ENCODE assay signal across 9 mouse cellular contexts in genomic region chr2:157479858-157480568, GRCm38 (mm10).
DNase-seq lines count a peak whose midpoint lies in the region; ATAC-seq and TF ChIP-seq lines count a peak whose summit lies in the region.
"Had no signal": no experiment of that assay in that cellular context is flagged by ENCODE, and none has a peak within 500 bp of the region (broad histone marks: within the 10 kb centered on the region; RNA-seq: fewer than 3 reads in every experiment).

No protein-coding gene starts in this region.

- peak; percentile 35 for DNase-seq in gastrocnemius, postnatal 14 days
- DNase-seq in gastrocnemius, postnatal 4 days (ENCODE audit: low spot score in 2 of 2), result no peak
- DNase-seq in adrenal gland, postnatal 36 days, result peak; percentile 68 to 72
- peak; percentile 56 for DNase-seq in forebrain, embryonic 14.5 days (ENCODE audit: low spot score)
- DNase-seq in induced T-regulatory cell, adult 2 months (ENCODE audit: low read depth), result peak; percentile 20
- no peak for DNase-seq in liver, embryonic 14.5 days (ENCODE audit: low read depth in 3 of 3, low spot score in 3 of 3)
- no peak for DNase-seq in thymus, adult 18-20 months

- no peak for TF ChIP-seq EP300 in liver, embryonic 14.5 days (IDR thresholded peaks at IDR 0.05; ENCODE audit: low read depth)

- H3K27ac ChIP-seq in forebrain, embryonic 14.5 days (ENCODE audit: low read depth, low read length), result no peak overlapping the region
- no peak overlapping the region for H3K27ac ChIP-seq in liver, embryonic 14.5 days
- H3K27ac ChIP-seq in neural tube, embryonic 15.5 days (replicated peaks), result no peak overlapping the region
- H3K27ac ChIP-seq: macrophage had no signal

- H3K36me3 ChIP-seq in forebrain, embryonic 14.5 days (ENCODE audit: control insufficient read depth, insufficient read depth, low read length), result no peaks in the 10 kb centered on the region
- H3K36me3 ChIP-seq in liver, embryonic 14.5 days (replicated peaks; ENCODE audit: control insufficient read depth, insufficient read depth, low read depth), result no peaks in the 10 kb centered on the region
- no peaks in the 10 kb centered on the region for H3K36me3 ChIP-seq in neural tube, embryonic 15.5 days

- ATAC-seq in forebrain, embryonic 14.5 days, result peak; percentile 16; the same call in 1 of the 2 replicates
- peak; percentile 58 for ATAC-seq in liver, embryonic 14.5 days (ENCODE audit: insufficient read depth)
- 0 out of 2 replicates have a peak, but pooled peaks have one; percentile 18 for ATAC-seq in neural tube, embryonic 15.5 days (ENCODE audit: low FRiP score)

- H3K4me3 ChIP-seq in forebrain, embryonic 14.5 days (ENCODE audit: low read depth, low read length), result no peak overlapping the region
- no peak overlapping the region for H3K4me3 ChIP-seq in liver, embryonic 14.5 days (ENCODE audit: insufficient read depth in 1 of 2, low read depth in 2 of 2, low read length in 2 of 2)
- H3K4me3 ChIP-seq in neural tube, embryonic 15.5 days (replicated peaks), result no peak overlapping the region

- H3K9ac ChIP-seq in forebrain, embryonic 14.5 days (ENCODE audit: low read length), result peak overlapping the region; percentile 6; the same call in 1 of the 2 replicates
- H3K9ac ChIP-seq in liver, embryonic 14.5 days (replicated peaks), result no peak overlapping the region
- H3K9ac ChIP-seq in neural tube, embryonic 15.5 days (replicated peaks), result no peak overlapping the region

- H3K27me3 ChIP-seq in forebrain, embryonic 14.5 days (replicated peaks; ENCODE audit: control insufficient read depth, insufficient read depth, low read length), result no peaks in the 10 kb centered on the region
- H3K27me3 ChIP-seq in liver, embryonic 14.5 days (ENCODE audit: control insufficient read depth, insufficient read depth, low read length), result no peaks in the 10 kb centered on the region
- H3K27me3 ChIP-seq in neural tube, embryonic 15.5 days (replicated peaks), result no peaks in the 10 kb centered on the region

- TF ChIP-seq CTCF in liver, embryonic 14.5 days (IDR thresholded peaks at IDR 0.05; ENCODE audit: low read depth), result peak; percentile 75

- peaks cover 30% of the 10 kb centered on the region for H3K4me1 ChIP-seq in forebrain, embryonic 14.5 days (ENCODE audit: control insufficient read depth, insufficient read depth, low read length)
- no peaks in the 10 kb centered on the region for H3K4me1 ChIP-seq in liver, embryonic 14.5 days (replicated peaks; ENCODE audit: control insufficient read depth in 2 of 2, insufficient read depth in 2 of 2, low read length in 1 of 2)
- peaks cover 51% of the 10 kb centered on the region for H3K4me1 ChIP-seq in neural tube, embryonic 15.5 days

- intact Hi-C loops in gastrocnemius, postnatal 14 days (cut with DNase I; ENCODE audit: low total_unique reads), result loop anchor here (5.0 kb wide), 1 partner anchor 92 kb away; the partner anchor contains the start of gene Blcap

- H3K9me3 ChIP-seq in forebrain, embryonic 14.5 days (replicated peaks; ENCODE audit: control insufficient read depth, low read length), result no peaks in the 10 kb centered on the region
- no peaks in the 10 kb centered on the region for H3K9me3 ChIP-seq in liver, embryonic 14.5 days (ENCODE audit: control insufficient read depth, low read length)
- no peaks in the 10 kb centered on the region for H3K9me3 ChIP-seq in neural tube, embryonic 15.5 days (replicated peaks)

- no peak overlapping the region for H3K4me2 ChIP-seq in forebrain, embryonic 14.5 days (ENCODE audit: low read length)
- no peak overlapping the region for H3K4me2 ChIP-seq in liver, embryonic 14.5 days (ENCODE audit: low read depth)
- H3K4me2 ChIP-seq in neural tube, embryonic 15.5 days, result no peak overlapping the region

- 60% methylated on average over 15 of the region's 15 CpGs for WGBS in forebrain, embryonic 14.5 days
- 36% methylated on average over 15 of the region's 15 CpGs for WGBS in liver, embryonic 14.5 days (ENCODE audit: insufficient replicate concordance)
- 59% methylated on average over 15 of the region's 15 CpGs for WGBS in neural tube, embryonic 15.5 days

Comparison
In these comparisons a context has a peak if more than half of its experiments do, and no peak if none do; other contexts are left out.
1. DNase-seq: peak in gastrocnemius, postnatal 14 days (single experiment), adrenal gland, postnatal 36 days (2 of 2), forebrain, embryonic 14.5 days (single experiment) and induced T-regulatory cell, adult 2 months (single experiment); none in gastrocnemius, postnatal 4 days (0 of 2), liver, embryonic 14.5 days (0 of 3) and thymus, adult 18-20 months (0 of 2).
2. Peak in every context shown above with its lines, with median percentiles within 50 percentile points of each other: ATAC-seq.